Mouse (Mus musculus) liver, postnatal 0 days (tissue): ENCODE results near the gene Svs1. TPM values are rescaled to one million over a fixed set of nuclear protein-coding genes. Genes with fewer than 3 reads are reported as not detected.
A peak's percentile ranks its signal among the peaks of the same experiment; 100 is the strongest.

Experiments
- ATAC-seq: fragments of 200-750 bp; cut with Nextera tagmentation; 2 replicates; pipeline ENCODE4 v1.8.0; 2017; ENCODE audit warnings: mild to moderate bottlenecking, moderate library complexity
- DNase-seq: peaks from one replicate; pipeline ENCODE4 v3.0.0-alpha.2; 2016
- H3K27ac ChIP-seq: fragments of 300-500 bp; sonication (generic); 2 replicates; pipeline ENCODE4 v1.5.1; 2014; ENCODE audit warnings: antibody characterized with exemption, moderate library complexity, mild to moderate bottlenecking, low read depth
- H3K27me3 ChIP-seq: fragments of 300-500 bp; sonication (generic); 2 replicates; pipeline ENCODE4 v1.6.1; 2014; ENCODE audit warnings: low read length, control low read depth, mixed read lengths; ENCODE audit not compliant: insufficient read depth
- H3K36me3 ChIP-seq: fragments of 300-500 bp; sonication (generic); replicated peaks from 2 replicates; pipeline ENCODE4 v1.6.1; 2014; ENCODE audit warnings: mild to moderate bottlenecking, control low read depth, low read length, moderate library complexity, mixed read lengths; ENCODE audit not compliant: insufficient read depth
- H3K4me1 ChIP-seq: fragments of 300-500 bp; sonication (generic); 2 replicates; pipeline ENCODE4 v1.6.1; 2014; ENCODE audit warnings: antibody characterized with exemption, mild to moderate bottlenecking, control low read depth; ENCODE audit not compliant: insufficient read depth
- H3K4me2 ChIP-seq: fragments of 300-500 bp; sonication (generic); 2 replicates; pipeline ENCODE4 v1.6.1; 2014; ENCODE audit warnings: low read depth, mild to moderate bottlenecking, low read length, moderate library complexity, mixed read lengths
- H3K4me3 ChIP-seq: fragments of 300-500 bp; sonication (generic); 2 replicates; pipeline ENCODE4 v1.5.1; 2014; ENCODE audit warnings: low read depth, low read length
- H3K9ac ChIP-seq: fragments of 300-500 bp; sonication (generic); replicated peaks from 2 replicates; pipeline ENCODE4 v1.6.1; 2014; ENCODE audit warnings: mild to moderate bottlenecking, moderate library complexity
- H3K9me3 ChIP-seq: fragments of 300-500 bp; sonication (generic); 2 replicates; pipeline ENCODE4 v1.6.1; 2016; ENCODE audit warnings: mild to moderate bottlenecking, control low read depth, low read length, mixed read lengths
- CTCF ChIP-seq: sonication (generic); IDR thresholded peaks from 2 replicates; pipeline ENCODE4 v1.5.1; 2016; ENCODE audit warnings: antibody characterized with exemption, low read depth
- EP300 ChIP-seq: IDR thresholded peaks from 2 replicates; pipeline ENCODE4 v1.6.1; 2016; ENCODE audit warnings: antibody characterized with exemption, low read depth, mild to moderate bottlenecking
- WGBS: fragments of 180-500 bp; shearing (Covaris S2); extraction: QIAGEN DNeasy Blood & Tissue Kit; methylation state at CpG from one replicate; pipeline ENCODE4 v1.1.7; 2014; ENCODE audit not compliant: insufficient replicate concordance; 5-methylcytosine and 5-hydroxymethylcytosine counted together
- polyA plus RNA-seq: library from polyadenylated mRNA; unstranded; fragments of >200 nt; fragmentation: Nextera tagmentation; extraction: Ambion mirVana; gene quantifications from 2 replicates; pipeline ENCODE4 v1.2.1, GENCODE M21; 2015

Svs1 gene
- not detected in 2 replicates for polyA plus RNA-seq

DNA sequence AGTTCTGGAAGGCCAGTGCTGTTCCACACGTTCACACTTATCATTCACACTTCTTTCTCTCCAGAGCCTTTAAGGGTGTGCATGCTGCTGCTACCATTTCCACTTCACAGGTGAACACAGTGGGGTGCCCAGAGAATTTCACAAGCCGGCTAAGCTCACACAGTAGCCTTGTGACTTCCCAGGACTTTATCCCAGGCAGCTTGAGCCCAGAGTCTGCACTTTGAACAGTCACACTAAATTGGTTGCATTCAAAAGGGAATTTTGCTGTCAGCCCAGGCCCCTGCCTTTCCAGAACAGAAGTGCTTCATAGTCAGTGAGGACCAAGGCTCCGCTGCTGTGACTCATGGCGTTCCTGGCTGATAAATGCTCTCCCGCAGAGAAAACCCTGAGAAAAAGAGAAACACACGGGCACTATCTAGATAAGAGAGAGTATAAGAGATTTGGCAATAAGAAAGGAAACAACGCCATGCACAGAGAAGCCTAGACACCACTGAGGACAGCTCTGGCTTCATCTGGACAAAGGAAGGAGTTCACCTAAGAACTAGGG is at the start of gene Svs1:
TSS of gene Svs1 (plus strand) at position 418 of the 547 bp plus-strand sequence.
- Histone ChIP-seq H3K9me3 (no peaks in the 10 kb centered on the region), H3K36me3 (no peaks in the 10 kb centered on the region), H3K27me3 (no peaks in the 10 kb centered on the region), H3K27ac (no peak within 1 kb of the TSS), H3K4me3 (no peak within 1 kb of the TSS), H3K4me1 (no peaks in the 10 kb centered on the region), H3K9ac (no peak within 1 kb of the TSS), H3K4me2 (no peak within 1 kb of the TSS)
- TF ChIP-seq EP300 (no peak), CTCF (no peak)
- 49% methylated on average over 7 of the region's 7 CpGs for WGBS
- DNase-seq (no peak), ATAC-seq (no peak)

DNA sequence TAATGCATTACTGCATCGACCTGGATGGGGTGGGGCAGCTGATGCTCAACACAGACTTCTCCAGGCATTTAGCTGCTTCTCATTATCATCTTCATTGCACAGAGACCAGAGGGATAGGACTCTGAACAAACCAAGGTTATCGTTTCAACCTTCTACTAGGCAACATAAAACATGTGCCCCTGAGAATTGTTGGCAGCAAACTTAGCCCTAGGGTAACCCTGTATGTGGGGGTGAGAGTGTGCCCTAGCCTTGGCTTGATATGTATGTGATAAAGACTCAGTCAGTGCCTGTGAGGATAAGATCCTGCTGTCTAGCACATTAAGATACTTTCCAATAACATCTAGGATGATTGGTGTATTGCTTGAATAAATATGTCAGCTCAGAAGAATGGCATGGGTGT is 37.1 kb upstream of the Svs1 start:
- H3K9ac ChIP-seq = no peak overlapping the region
- DNase-seq (no peak), ATAC-seq (no peak)
- no peaks in the 10 kb centered on the region for H3K9me3 ChIP-seq
- no peak overlapping the region for H3K4me3 ChIP-seq
- H3K27me3 ChIP-seq = no peaks in the 10 kb centered on the region
- H3K4me1 ChIP-seq = no peaks in the 10 kb centered on the region
- no peak overlapping the region for H3K4me2 ChIP-seq
- 68% methylated on average over 2 of the region's 2 CpGs for WGBS
- H3K36me3 ChIP-seq = no peaks in the 10 kb centered on the region
- TF ChIP-seq EP300 (no peak), CTCF (no peak)
- H3K27ac ChIP-seq = no peak overlapping the region

DNA sequence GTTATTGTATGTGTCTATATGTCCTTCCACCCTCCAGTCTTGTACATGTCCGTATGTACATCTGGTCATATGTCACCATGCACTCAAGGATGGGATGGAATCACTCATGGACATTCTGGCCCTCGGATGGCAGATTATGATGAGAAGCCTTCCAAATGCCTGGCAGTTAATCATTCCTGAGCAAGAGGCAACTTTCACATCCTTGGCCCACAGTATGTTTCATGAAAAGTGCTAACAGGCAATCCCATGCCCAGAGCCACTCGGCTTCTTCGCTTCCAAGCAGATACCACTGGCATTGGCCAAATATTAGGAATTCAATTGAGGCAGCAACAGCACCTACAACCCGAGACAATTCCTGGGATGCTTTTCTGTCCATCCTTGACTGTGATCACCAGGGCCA is 36.0 kb upstream of the Svs1 start:
- no peaks in the 10 kb centered on the region for H3K9me3 ChIP-seq
- no peaks in the 10 kb centered on the region for H3K27me3 ChIP-seq
- TF ChIP-seq EP300 (no peak), CTCF (no peak)
- 79% methylated on average over 5 of the region's 5 CpGs for WGBS
- H3K4me3 ChIP-seq = no peak overlapping the region
- H3K36me3 ChIP-seq = no peaks in the 10 kb centered on the region
- H3K4me2 ChIP-seq = no peak overlapping the region
- no peaks in the 10 kb centered on the region for H3K4me1 ChIP-seq
- DNase-seq (no peak), ATAC-seq (no peak)
- H3K27ac ChIP-seq = no peak overlapping the region
- H3K9ac ChIP-seq = no peak overlapping the region

DNA sequence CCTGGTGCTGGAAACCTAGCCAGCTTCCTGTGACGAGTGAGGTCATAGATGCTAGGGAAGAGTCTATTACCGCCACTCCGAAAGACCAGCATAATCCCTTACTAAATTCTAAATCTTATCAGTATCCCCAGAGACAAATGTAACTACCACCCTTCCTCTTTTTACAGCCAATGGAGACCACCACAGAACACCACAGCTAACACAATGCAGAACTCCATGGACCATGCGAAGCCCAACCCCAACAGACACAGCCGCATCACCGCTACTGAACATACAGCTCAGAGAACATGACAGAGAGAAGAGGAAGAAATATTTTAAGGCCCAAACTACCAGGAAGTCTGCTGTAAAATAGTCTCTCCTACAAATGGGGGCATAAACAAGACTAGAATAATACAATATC is 35.0 kb upstream of the Svs1 start:
- Histone ChIP-seq H3K4me3 (no peak overlapping the region), H3K36me3 (no peaks in the 10 kb centered on the region), H3K27ac (no peak overlapping the region), H3K4me2 (no peak overlapping the region), H3K9me3 (no peaks in the 10 kb centered on the region), H3K27me3 (no peaks in the 10 kb centered on the region), H3K4me1 (no peaks in the 10 kb centered on the region), H3K9ac (no peak overlapping the region)
- no peak for ATAC-seq
- 44% methylated on average over 6 of the region's 6 CpGs for WGBS
- TF ChIP-seq EP300 (no peak), CTCF (no peak)
- no peak for DNase-seq

DNA sequence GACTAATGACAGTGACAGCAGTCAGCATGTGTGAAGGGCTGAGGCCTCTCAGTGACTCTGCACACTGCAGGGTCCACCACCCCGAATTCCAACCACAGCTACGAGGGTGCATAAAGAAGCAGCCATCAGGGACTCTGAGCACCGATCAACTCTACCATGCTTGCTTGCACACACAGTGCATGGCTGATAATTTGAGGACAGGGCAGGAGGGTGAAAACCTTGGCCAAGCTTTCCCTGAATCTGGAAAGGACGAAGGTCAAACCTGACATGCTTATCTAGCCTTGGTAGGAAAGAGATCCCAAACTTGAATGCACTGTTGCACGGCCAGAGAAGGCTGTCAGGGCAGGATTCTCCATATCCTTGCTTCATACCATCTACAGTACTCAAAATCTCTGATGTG is 33.4 kb upstream of the Svs1 start:
- Histone ChIP-seq H3K9ac (no peak overlapping the region), H3K27ac (no peak overlapping the region), H3K36me3 (no peaks in the 10 kb centered on the region), H3K9me3 (no peaks in the 10 kb centered on the region), H3K4me2 (no peak overlapping the region), H3K4me1 (no peaks in the 10 kb centered on the region), H3K27me3 (no peaks in the 10 kb centered on the region), H3K4me3 (no peak overlapping the region)
- ATAC-seq = no peak
- 71% methylated on average over 5 of the region's 5 CpGs for WGBS
- TF ChIP-seq EP300 (no peak), CTCF (no peak)
- DNase-seq = no peak

DNA sequence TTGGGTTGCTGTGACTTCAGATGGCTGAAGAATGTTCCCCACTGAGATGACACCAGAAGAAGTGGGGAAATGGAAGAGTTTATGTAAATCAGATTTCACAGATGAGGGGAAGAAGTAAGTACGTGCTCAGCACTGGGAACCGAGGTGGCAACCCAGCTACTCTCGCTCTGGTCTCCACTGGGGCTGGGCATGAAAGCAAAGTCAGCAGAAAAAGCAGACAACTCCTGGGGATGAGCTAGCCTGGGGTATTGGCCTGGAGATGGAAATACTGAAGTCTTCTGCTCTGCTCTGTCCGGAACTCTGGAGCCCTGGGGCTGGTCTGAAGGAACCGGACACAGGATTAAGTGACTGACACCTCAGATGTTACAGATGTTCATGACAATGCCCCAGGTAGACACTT is 32.5 kb upstream of the Svs1 start:
- Histone ChIP-seq H3K27ac (no peak overlapping the region), H3K27me3 (no peaks in the 10 kb centered on the region), H3K4me3 (no peak overlapping the region), H3K9ac (no peak overlapping the region), H3K4me2 (no peak overlapping the region), H3K4me1 (no peaks in the 10 kb centered on the region), H3K36me3 (no peaks in the 10 kb centered on the region), H3K9me3 (no peaks in the 10 kb centered on the region)
- WGBS = 84% methylated on average over 5 of the region's 5 CpGs
- DNase-seq = peak; percentile 5
- TF ChIP-seq CTCF (no peak), EP300 (no peak)
- ATAC-seq = no peak

DNA sequence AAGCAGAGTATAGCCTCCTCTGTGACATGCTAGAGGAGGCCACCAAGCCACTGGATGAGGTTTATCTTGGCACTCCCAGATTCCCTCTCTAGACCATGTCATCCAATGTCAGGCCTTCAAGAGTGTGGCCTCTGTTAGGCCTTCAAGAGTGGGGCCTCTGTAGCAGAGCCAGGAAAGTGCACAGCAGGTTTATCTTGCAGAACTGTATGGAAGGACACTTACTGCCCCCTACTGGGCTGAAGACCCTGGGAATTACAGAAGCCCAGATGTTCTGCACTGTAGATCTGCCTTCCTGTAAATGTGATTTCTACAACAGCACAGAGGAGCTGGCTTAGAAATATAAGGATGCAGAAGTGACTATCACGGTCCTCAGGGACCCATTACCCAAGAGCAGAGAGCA is 31.7 kb upstream of the Svs1 start:
- DNase-seq (peak; percentile 63), ATAC-seq (no peak)
- no peak overlapping the region for H3K9ac ChIP-seq
- TF ChIP-seq CTCF (peak; percentile 72), EP300 (no peak)
- H3K27me3 ChIP-seq = no peaks in the 10 kb centered on the region
- 23% methylated on average over 1 of the region's 1 CpGs for WGBS
- H3K36me3 ChIP-seq = no peaks in the 10 kb centered on the region
- H3K27ac ChIP-seq = no peak overlapping the region
- no peak overlapping the region for H3K4me2 ChIP-seq
- H3K9me3 ChIP-seq = no peaks in the 10 kb centered on the region
- H3K4me3 ChIP-seq = no peak overlapping the region
- H3K4me1 ChIP-seq = no peaks in the 10 kb centered on the region
